21 mouse cellular contexts compared by ENCODE assay signal in the genomic region with DNA sequence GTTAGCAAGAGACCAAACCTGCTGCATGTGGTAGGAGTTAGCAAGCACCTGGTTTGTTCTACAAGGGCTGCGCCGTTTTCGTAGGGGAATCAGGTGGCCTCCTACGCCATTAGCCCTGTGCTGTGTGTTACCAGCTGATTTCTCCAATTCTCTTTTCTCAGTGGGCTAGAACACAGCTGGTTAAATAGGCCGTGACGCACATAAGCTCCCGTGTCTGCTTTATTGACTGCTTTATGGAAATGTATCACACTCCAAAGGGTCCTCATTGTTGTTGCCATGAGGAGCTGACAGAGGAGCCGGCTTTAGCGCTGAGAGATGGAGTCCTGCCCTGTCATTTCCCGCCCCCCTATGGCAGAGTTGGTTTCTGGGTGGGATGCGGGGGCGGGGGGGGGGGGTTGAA.
A peak's percentile ranks its signal among the peaks of the same experiment; 100 is the strongest.
DNase-seq lines count a peak whose midpoint lies in the region; ATAC-seq and TF ChIP-seq lines count a peak whose summit lies in the region.
"Had no signal": no experiment of that assay in that cellular context is flagged by ENCODE, and none has a peak within 500 bp of the region (broad histone marks: within the 10 kb centered on the region; RNA-seq: fewer than 3 reads in every experiment).

No protein-coding gene starts in this region.

- WGBS in kidney, postnatal 0 days = 47% methylated on average over 12 of the region's 12 CpGs
- 28% methylated on average over 11 of the region's 12 CpGs for WGBS in hindbrain, embryonic 16.5 days
- WGBS in midbrain, embryonic 14.5 days = 15% methylated on average over 12 of the region's 12 CpGs
- WGBS in neural tube, embryonic 15.5 days = 26% methylated on average over 12 of the region's 12 CpGs
- 83% methylated on average over 12 of the region's 12 CpGs for WGBS in stomach, postnatal 0 days

- peaks cover 4% of the 10 kb centered on the region; the same call in 1 of the 2 replicates for H3K27me3 ChIP-seq in kidney, postnatal 0 days (ENCODE audit: insufficient read depth, low read length)
- H3K27me3 ChIP-seq in hindbrain, embryonic 16.5 days (replicated peaks; ENCODE audit: control insufficient read depth, insufficient read depth, low read length) = no peaks in the 10 kb centered on the region
- no peaks in the 10 kb centered on the region for H3K27me3 ChIP-seq in midbrain, embryonic 14.5 days (ENCODE audit: control insufficient read depth, insufficient read depth, low read length)
- H3K27me3 ChIP-seq in neural tube, embryonic 15.5 days (replicated peaks) = no peaks in the 10 kb centered on the region
- H3K27me3 ChIP-seq in stomach, postnatal 0 days (ENCODE audit: control insufficient read depth, insufficient read depth, low read length) = no peaks in the 10 kb centered on the region
- H3K27me3 ChIP-seq: CH12.LX; lung, embryonic 15.5 days had no signal

- no peak overlapping the region for H3K4me3 ChIP-seq in kidney, postnatal 0 days (replicated peaks; ENCODE audit: low read depth, low read length)
- no peak overlapping the region for H3K4me3 ChIP-seq in hindbrain, embryonic 16.5 days (ENCODE audit: low read length)
- no peak overlapping the region for H3K4me3 ChIP-seq in midbrain, embryonic 14.5 days (replicated peaks; ENCODE audit: low read depth, low read length)
- H3K4me3 ChIP-seq in neural tube, embryonic 15.5 days (replicated peaks) = no peak overlapping the region
- no peak overlapping the region for H3K4me3 ChIP-seq in stomach, postnatal 0 days (ENCODE audit: low read depth, low read length)
- H3K4me3 ChIP-seq: embryonic facial prominence, embryonic 10.5 days; forebrain, embryonic 12.5 days; heart, adult 2 months; lung, embryonic 15.5 days had no signal

- H3K9ac ChIP-seq in kidney, postnatal 0 days (ENCODE audit: low read depth, low read length) = no peak overlapping the region
- H3K9ac ChIP-seq in hindbrain, embryonic 16.5 days (ENCODE audit: low read depth, low read length) = no peak overlapping the region
- no peak overlapping the region for H3K9ac ChIP-seq in midbrain, embryonic 14.5 days (replicated peaks; ENCODE audit: low read length)
- H3K9ac ChIP-seq in neural tube, embryonic 15.5 days (replicated peaks) = no peak overlapping the region
- no peak overlapping the region for H3K9ac ChIP-seq in stomach, postnatal 0 days (ENCODE audit: low read length)
- H3K9ac ChIP-seq: forebrain, embryonic 12.5 days; liver, embryonic 14.5 days; lung, embryonic 15.5 days had no signal

- H3K4me1 ChIP-seq in kidney, postnatal 0 days (replicated peaks; ENCODE audit: insufficient read depth, low read length) = no peaks in the 10 kb centered on the region
- H3K4me1 ChIP-seq in hindbrain, embryonic 16.5 days (ENCODE audit: control insufficient read depth, insufficient read depth, low read depth, low read length) = peaks cover 7% of the 10 kb centered on the region
- peaks cover 17% of the 10 kb centered on the region for H3K4me1 ChIP-seq in midbrain, embryonic 14.5 days (ENCODE audit: control insufficient read depth, insufficient read depth, low read length)
- H3K4me1 ChIP-seq in neural tube, embryonic 15.5 days = peaks cover 20% of the 10 kb centered on the region
- H3K4me1 ChIP-seq in stomach, postnatal 0 days (replicated peaks; ENCODE audit: control insufficient read depth, insufficient read depth) = no peaks in the 10 kb centered on the region

- no peak overlapping the region for H3K4me2 ChIP-seq in kidney, postnatal 0 days (ENCODE audit: low read length)
- H3K4me2 ChIP-seq in hindbrain, embryonic 16.5 days (ENCODE audit: low read length) = 0 out of 2 replicates have a peak overlapping the region, but pooled peaks have one; percentile 19
- no peak overlapping the region for H3K4me2 ChIP-seq in midbrain, embryonic 14.5 days (ENCODE audit: low read length)
- H3K4me2 ChIP-seq in neural tube, embryonic 15.5 days = no peak overlapping the region
- H3K4me2 ChIP-seq in stomach, postnatal 0 days (replicated peaks; ENCODE audit: low read depth) = no peak overlapping the region
- H3K4me2 ChIP-seq: forebrain, embryonic 12.5 days; lung, embryonic 15.5 days had no signal

- no peak for ATAC-seq in kidney, postnatal 0 days (replicated peaks; ENCODE audit: low FRiP score, low read depth)
- ATAC-seq in hindbrain, embryonic 16.5 days = no peak
- ATAC-seq in midbrain, embryonic 14.5 days (ENCODE audit: low FRiP score, low TSS enrichment) = no peak
- 0 out of 2 replicates have a peak, but pooled peaks have one; percentile 21 for ATAC-seq in neural tube, embryonic 15.5 days (ENCODE audit: low FRiP score)
- ATAC-seq in stomach, postnatal 0 days (ENCODE audit: low FRiP score, low TSS enrichment) = no peak

- no peak overlapping the region for H3K27ac ChIP-seq in kidney, postnatal 0 days
- H3K27ac ChIP-seq in hindbrain, embryonic 16.5 days (ENCODE audit: low read depth, low read length) = 0 out of 2 replicates have a peak overlapping the region, but pooled peaks have one; percentile 29
- no peak overlapping the region for H3K27ac ChIP-seq in midbrain, embryonic 14.5 days (replicated peaks; ENCODE audit: low read depth, low read length)
- H3K27ac ChIP-seq in neural tube, embryonic 15.5 days (replicated peaks) = peak overlapping the region; percentile 66
- no peak overlapping the region for H3K27ac ChIP-seq in stomach, postnatal 0 days (replicated peaks)
- H3K27ac ChIP-seq: embryonic facial prominence, embryonic 10.5 days; forebrain, embryonic 12.5 days; heart, adult 2 months; liver, embryonic 14.5 days; lung, embryonic 15.5 days; macrophage had no signal

- peak; percentile 40 for DNase-seq in kidney, postnatal 0 days (ENCODE audit: low spot score)
- DNase-seq in kidney, adult 9 months = no peak
- DNase-seq in midbrain, embryonic 14.5 days = peak; percentile 51
- DNase-seq in stomach, postnatal 0 days (ENCODE audit: low spot score) = no peak
- no peak for DNase-seq in embryo, embryonic 10 days (ENCODE audit: low spot score)
- DNase-seq in right cerebral cortex, adult 2 months (ENCODE audit: low spot score in 2 of 2) = no peak
- DNase-seq: adrenal gland, postnatal 25 days; cerebellum, adult 18-20 months; gastrocnemius, postnatal 10 days; heart, adult 2 months; heart, postnatal 36 days; kidney, adult 11 months; retina, postnatal 1 day had no signal

- no peak for TF ChIP-seq EP300 in stomach, postnatal 0 days (optimal IDR thresholded peaks at IDR 0.05)

- H3K36me3 ChIP-seq in kidney, postnatal 0 days (ENCODE audit: insufficient read depth, low read length) = no peaks in the 10 kb centered on the region
- H3K36me3 ChIP-seq in hindbrain, embryonic 16.5 days (ENCODE audit: control insufficient read depth, insufficient read depth, low read length) = no peaks in the 10 kb centered on the region
- no peaks in the 10 kb centered on the region for H3K36me3 ChIP-seq in midbrain, embryonic 14.5 days (ENCODE audit: control insufficient read depth, insufficient read depth, low read length)
- no peaks in the 10 kb centered on the region for H3K36me3 ChIP-seq in neural tube, embryonic 15.5 days
- no peaks in the 10 kb centered on the region for H3K36me3 ChIP-seq in stomach, postnatal 0 days (ENCODE audit: control insufficient read depth, insufficient read depth, low read length)
- H3K36me3 ChIP-seq: embryonic facial prominence, embryonic 10.5 days; forebrain, embryonic 12.5 days; lung, embryonic 15.5 days had no signal

- no peaks in the 10 kb centered on the region for H3K9me3 ChIP-seq in kidney, postnatal 0 days (replicated peaks; ENCODE audit: low read length)
- no peaks in the 10 kb centered on the region for H3K9me3 ChIP-seq in hindbrain, embryonic 16.5 days (ENCODE audit: control insufficient read depth, low read length)
- H3K9me3 ChIP-seq in midbrain, embryonic 14.5 days (ENCODE audit: control insufficient read depth, low read length) = no peaks in the 10 kb centered on the region
- H3K9me3 ChIP-seq in neural tube, embryonic 15.5 days (replicated peaks) = no peaks in the 10 kb centered on the region
- no peaks in the 10 kb centered on the region for H3K9me3 ChIP-seq in stomach, postnatal 0 days (ENCODE audit: control insufficient read depth, low read length)
- H3K9me3 ChIP-seq: embryonic facial prominence, embryonic 10.5 days; forebrain, embryonic 12.5 days; lung, embryonic 15.5 days had no signal

- no peak for TF ChIP-seq CTCF in kidney, postnatal 0 days (IDR thresholded peaks at IDR 0.05; ENCODE audit: low read depth)
- no peak for TF ChIP-seq CTCF in stomach, postnatal 0 days (IDR thresholded peaks at IDR 0.05; ENCODE audit: low read depth)

Comparison
In these comparisons a context has a peak if more than half of its experiments do, and no peak if none do; other contexts are left out.
1. DNase-seq: peak in kidney, postnatal 0 days (single experiment) and midbrain, embryonic 14.5 days (single experiment); none in kidney, adult 9 months (single experiment), stomach, postnatal 0 days (single experiment), embryo, embryonic 10 days (single experiment) and right cerebral cortex, adult 2 months (0 of 2).
2. H3K27ac ChIP-seq: peak in hindbrain, embryonic 16.5 days (single experiment) and neural tube, embryonic 15.5 days (single experiment); none in kidney, postnatal 0 days (single experiment), midbrain, embryonic 14.5 days (single experiment) and stomach, postnatal 0 days (single experiment).